Mouse (Mus musculus): ENCODE measurements around the gene Nacc2.

The Nacc2 gene

GRCm38 (mm10) chr2:26099851-26100250 lies 23.2 kb downstream of the Nacc2 start:
- DNase-seq (ENCODE audit: low spot score in 2 of 2), result no peak

GRCm38 (mm10) chr2:26099260-26099659 lies 23.8 kb downstream of the Nacc2 start:
- no peak for DNase-seq (ENCODE audit: low spot score in 2 of 2)

GRCm38 (mm10) chr2:26093897-26094296 lies 29.1 kb downstream of the Nacc2 start:
- DNase-seq (ENCODE audit: low spot score in 2 of 2), result no peak

GRCm38 (mm10) chr2:26091771-26092393 lies 31.1 kb downstream of the Nacc2 start:
- peak; percentile 82 to 84 for DNase-seq (ENCODE audit: low spot score in 2 of 2)

- DNase-seq (ENCODE audit: low spot score in 2 of 2), result no peak
Observed at GRCm38 (mm10) chr2:26090876-26091770, 31.9 kb downstream of the Nacc2 start.

- DNase-seq (ENCODE audit: low spot score in 2 of 2), result no peak
Observed at GRCm38 (mm10) chr2:26089005-26089404, 34.0 kb downstream of the Nacc2 start.

GRCm38 (mm10) chr2:26086926-26087600 lies 36.0 kb downstream of the Nacc2 start:
- DNase-seq (ENCODE audit: low spot score in 2 of 2), result no peak

GRCm38 (mm10) chr2:26086505-26086904 lies 36.5 kb downstream of the Nacc2 start:
- DNase-seq (ENCODE audit: low spot score in 2 of 2), result no peak

GRCm38 (mm10) chr2:26082883-26083282 lies 40.1 kb downstream of the Nacc2 start:
- no peak for DNase-seq (ENCODE audit: low spot score in 2 of 2)

GRCm38 (mm10) chr2:26080830-26081229 lies 42.2 kb downstream of the Nacc2 start:
- DNase-seq (ENCODE audit: low spot score in 2 of 2), result no peak

- DNase-seq (ENCODE audit: low spot score in 2 of 2), result no peak
Observed at GRCm38 (mm10) chr2:26079409-26079808, 43.6 kb downstream of the Nacc2 start.

- DNase-seq (ENCODE audit: low spot score in 2 of 2), result no peak
Observed at GRCm38 (mm10) chr2:26077068-26077467, 46.0 kb downstream of the Nacc2 start.

- DNase-seq (ENCODE audit: low spot score in 2 of 2), result no peak
Observed at GRCm38 (mm10) chr2:26076121-26076520, 46.9 kb downstream of the Nacc2 start.

GRCm38 (mm10) chr2:26074551-26074950 lies 48.5 kb downstream of the Nacc2 start:
- no peak for DNase-seq (ENCODE audit: low spot score in 2 of 2)

- DNase-seq (ENCODE audit: low spot score in 2 of 2), result no peak
Observed at GRCm38 (mm10) chr2:26068592-26068991, 54.4 kb downstream of the Nacc2 start.

- no peak for DNase-seq (ENCODE audit: low spot score in 2 of 2)
Observed at GRCm38 (mm10) chr2:26068175-26068574, 54.8 kb downstream of the Nacc2 start.

GRCm38 (mm10) chr2:26066527-26066926 lies 56.5 kb downstream of the Nacc2 start:
- DNase-seq (ENCODE audit: low spot score in 2 of 2), result peak; percentile 86 to 92

- no peak for DNase-seq (ENCODE audit: low spot score in 2 of 2)
Observed at GRCm38 (mm10) chr2:26062742-26063427, 60.1 kb downstream of the Nacc2 start.

GRCm38 (mm10) chr2:26062241-26062640 lies 60.8 kb downstream of the Nacc2 start:
- DNase-seq (ENCODE audit: low spot score in 2 of 2), result no peak

- DNase-seq (ENCODE audit: low spot score in 2 of 2), result peak; percentile 62 to 67
Observed at GRCm38 (mm10) chr2:26061018-26061666, 61.9 kb downstream of the Nacc2 start.

- DNase-seq (ENCODE audit: low spot score in 2 of 2), result no peak
Observed at GRCm38 (mm10) chr2:26057053-26057452, 66.0 kb downstream of the Nacc2 start.
